Mouse (Mus musculus): ENCODE measurements around the gene Elk4. TPM values are rescaled to one million over a fixed set of nuclear protein-coding genes. Genes with fewer than 3 reads are reported as not detected.

Gene Elk4
- total and polyA plus RNA-seq, 3 experiments: 16.8 to 18.9 (median 17.4) TPM

- TF ChIP-seq MAZ (IDR thresholded peaks at IDR 0.05; ENCODE audit: low read depth, low read length) (no peak), SMC3 (IDR thresholded peaks at IDR 0.05; ENCODE audit: low read depth, low read length) (no peak), CHD2 (IDR thresholded peaks at IDR 0.05; ENCODE audit: low read length) (no peak), ZC3H11A (IDR thresholded peaks at IDR 0.05; ENCODE audit: low read depth, low read length) (no peak), E2F4 (IDR thresholded peaks at IDR 0.05; ENCODE audit: insufficient replicate concordance, low read depth, low read length) (no peak), MAFK (IDR thresholded peaks at IDR 0.05; ENCODE audit: insufficient replicate concordance, low read length) (no peak), EP300 (IDR thresholded peaks at IDR 0.05; ENCODE audit: low read length) (peak; percentile 31; the same call in 1 of the 2 replicates), GABPA (IDR thresholded peaks at IDR 0.05; ENCODE audit: insufficient replicate concordance, low read depth, low read length) (no peak), KAT2A (IDR thresholded peaks at IDR 0.05; ENCODE audit: insufficient replicate concordance, low read length) (no peak)
Observed at GRCm38 (mm10) chr1:132008881-132009644, 1.7 kb downstream of the Elk4 start (continued).

GRCm38 (mm10) chr1:132010632-132011501 is 3.5 kb downstream of the Elk4 start:
- peaks cover 15 to 25% of the 10 kb centered on the region in 2 experiments for H3K36me3 ChIP-seq (replicated peaks in 1 of 2; ENCODE audit: control insufficient read depth in 1 of 2, insufficient read depth in 1 of 2, low read length in 1 of 2)
- TF ChIP-seq POLR2AphosphoS2 (IDR thresholded peaks at IDR 0.05; ENCODE audit: low read depth, low read length) (peak; percentile 21; the same call in 1 of the 2 replicates), MYC (IDR thresholded peaks at IDR 0.05; ENCODE audit: low read depth, low read length) (peak; percentile 60), USF1 (IDR thresholded peaks at IDR 0.05; ENCODE audit: low read depth, low read length) (no peak), GABPA (IDR thresholded peaks at IDR 0.05; ENCODE audit: insufficient replicate concordance, low read depth, low read length) (no peak), MAZ (IDR thresholded peaks at IDR 0.05; ENCODE audit: low read depth, low read length) (peak; percentile 80), UBTF (IDR thresholded peaks at IDR 0.05; ENCODE audit: low read depth, low read length) (peak; percentile 73; the same call in 1 of the 2 replicates), SIN3A (IDR thresholded peaks at IDR 0.05; ENCODE audit: low read length) (peak; percentile 90), ZNF384 (IDR thresholded peaks at IDR 0.05; ENCODE audit: low read depth, low read length) (peak; percentile 62), CHD2 (IDR thresholded peaks at IDR 0.05; ENCODE audit: low read length) (no peak; the same call in 1 of the 2 replicates), ELF1 (IDR thresholded peaks at IDR 0.05; ENCODE audit: low read depth, low read length) (peak; percentile 59), CHD1 (IDR thresholded peaks at IDR 0.05; ENCODE audit: low read depth, low read length) (peak; percentile 52), JUN (IDR thresholded peaks at IDR 0.05; ENCODE audit: insufficient read depth, low read depth, low read length) (peak; percentile 31), BHLHE40 (IDR thresholded peaks at IDR 0.05; ENCODE audit: low read depth, low read length) (peak; percentile 91), CTCF (conservative IDR thresholded peaks at IDR 0.05 in 1 of 2, IDR thresholded peaks at IDR 0.05 in 1 of 2; ENCODE audit: low read depth in 2 of 2, low read length in 2 of 2) (no peak), ZKSCAN1 (IDR thresholded peaks at IDR 0.05; ENCODE audit: borderline replicate concordance, low read depth, low read length) (peak; percentile 14; the same call in 1 of the 2 replicates), USF2 (conservative IDR thresholded peaks at IDR 0.05; ENCODE audit: low read depth, low read length) (no peak), E2F4 (IDR thresholded peaks at IDR 0.05; ENCODE audit: insufficient replicate concordance, low read depth, low read length) (no peak), NELFE (IDR thresholded peaks at IDR 0.05; ENCODE audit: low read depth, low read length) (no peak), SMC3 (IDR thresholded peaks at IDR 0.05; ENCODE audit: low read depth, low read length) (no peak), EP300 (IDR thresholded peaks at IDR 0.05; ENCODE audit: low read length) (peak; percentile 59), POLR2A (IDR thresholded peaks at IDR 0.05; ENCODE audit: low read depth, low read length) (0 out of 2 replicates have a peak, but pooled peaks have one; percentile 29), TBP (conservative IDR thresholded peaks at IDR 0.05; ENCODE audit: low read depth, low read length) (no peak), ETS1 (conservative IDR thresholded peaks at IDR 0.05; ENCODE audit: low read depth, low read length) (peak; percentile 80), TCF12 (IDR thresholded peaks at IDR 0.05; ENCODE audit: low read depth, low read length) (peak; percentile 90), ZMIZ1 (IDR thresholded peaks at IDR 0.05; ENCODE audit: low read depth, low read length) (peak; percentile 77; the same call in 1 of the 2 replicates), PAX5 (IDR thresholded peaks at IDR 0.05; ENCODE audit: low read length) (no peak), MAFK (IDR thresholded peaks at IDR 0.05; ENCODE audit: insufficient replicate concordance, low read length) (no peak), MXI1 (IDR thresholded peaks at IDR 0.05; ENCODE audit: low read depth, low read length) (peak; percentile 77), IRF4 (IDR thresholded peaks at IDR 0.05; ENCODE audit: low read depth, low read length) (peak; percentile 75), ZC3H11A (IDR thresholded peaks at IDR 0.05; ENCODE audit: low read depth, low read length) (no peak), RCOR1 (conservative IDR thresholded peaks at IDR 0.05; ENCODE audit: low read depth, low read length) (peak; percentile 78; the same call in 1 of the 2 replicates)

More at GRCm38 (mm10) chr1:132010632-132011501, 3.5 kb downstream of the Elk4 start:
- H3K9ac ChIP-seq (ENCODE audit: insufficient read depth, low read depth): peak overlapping the region; percentile 95
- peak; percentile 84 for DNase-seq (ENCODE audit: extremely low read depth)
- peak overlapping the region; percentile 51 to 77 (median 57) for H3K4me3 ChIP-seq (replicated peaks in 1 of 3; ENCODE audit: low read depth in 2 of 3, low read length in 2 of 3, poor library complexity in 1 of 3)
- peaks cover 8 to 39% of the 10 kb centered on the region in 2 experiments for H3K4me1 ChIP-seq (ENCODE audit: control insufficient read depth in 1 of 2, insufficient read depth in 2 of 2)
- peaks cover 64% of the 10 kb centered on the region for H3K79me2 ChIP-seq (replicated peaks; ENCODE audit: control insufficient read depth, extremely low read depth, insufficient read depth, poor library complexity, severe bottlenecking)
- peaks cover 4% of the 10 kb centered on the region for H3K9me3 ChIP-seq (replicated peaks; ENCODE audit: low read length)
- no peaks in the 10 kb centered on the region for H3K27me3 ChIP-seq (replicated peaks)
- peak overlapping the region; percentile 100 for H3K27ac ChIP-seq (ENCODE audit: insufficient read depth, low read depth)
- peak overlapping the region; percentile 86 for H3K4me2 ChIP-seq (ENCODE audit: insufficient read depth, low read depth, poor library complexity, severe bottlenecking)
- dilution Hi-C loops (cut with MboI; ENCODE audit: extremely low pct_ligation_motif_present, extremely low pct_unique_long_range_greater_than_20kb, low sequenced_read_pairs) (no loop called here), in situ Hi-C loops (cut with MboI; ENCODE audit: low pct_ligation_motif_present, low pct_unique_long_range_greater_than_20kb, low sequenced_read_pairs) (no loop called here)
